Mouse (Mus musculus): Measurements from ENCODE around the gene Cd48.

- TF ChIP-seq CTCF (IDR thresholded peaks at IDR 0.05; ENCODE audit: low read depth) (no peak), EP300 (IDR thresholded peaks at IDR 0.05; ENCODE audit: low read depth) (no peak)
Measured at GRCm38 (mm10) chr1:171748127-171748969, 66.5 kb downstream of the Cd48 start.
